Mouse (Mus musculus): Measurements from ENCODE around the gene Arhgap25.

- TF ChIP-seq POLR2A (IDR thresholded peaks at IDR 0.05; ENCODE audit: insufficient read depth, low read length) (no peak), EP300 (IDR thresholded peaks at IDR 0.05; ENCODE audit: insufficient read depth, low read depth, low read length) (no peak)
These were observed 64.7 kb downstream of the Arhgap25 start for GRCm38 (mm10) chr6:87468372-87468771.

Measured in ES-Bruce4 (cell line).